Mouse (Mus musculus) stomach, embryonic 14.5 days (tissue): ENCODE data around the gene Asphd1. TPM values are rescaled to one million over a fixed set of nuclear protein-coding genes. Genes with fewer than 3 reads are reported as not detected.
A peak's percentile ranks its signal among the peaks of the same experiment; 100 is the strongest.

ENCODE experiments used
- ATAC-seq: fragments of 200-750 bp; cut with Nextera tagmentation; 2 replicates; pipeline ENCODE4 v1.8.0; 2017; ENCODE audit warnings: low read depth, moderate TSS enrichment; ENCODE audit not compliant: insufficient number of reproducible peaks, insufficient read depth, low FRiP score
- H3K27ac ChIP-seq: fragments of 300-500 bp; sonication (generic); 2 replicates; pipeline ENCODE4 v1.5.1; 2014; ENCODE audit warnings: mild to moderate bottlenecking, low read length, moderate library complexity, mixed read lengths
- H3K27me3 ChIP-seq: fragments of 300-500 bp; sonication (generic); 2 replicates; pipeline ENCODE4 v1.6.1; 2014; ENCODE audit warnings: low read length, control low read depth, mixed read lengths; ENCODE audit not compliant: control insufficient read depth, insufficient read depth
- H3K36me3 ChIP-seq: fragments of 300-500 bp; sonication (generic); 2 replicates; pipeline ENCODE4 v1.6.1; 2014; ENCODE audit warnings: mild to moderate bottlenecking, control low read depth, low read length, moderate library complexity, mixed read lengths; ENCODE audit not compliant: control insufficient read depth, insufficient read depth
- H3K4me1 ChIP-seq: fragments of 300-500 bp; sonication (generic); 2 replicates; pipeline ENCODE4 v1.6.1; 2014; ENCODE audit warnings: low read length, control low read depth, mixed read lengths; ENCODE audit not compliant: control insufficient read depth, insufficient read depth
- H3K4me2 ChIP-seq: fragments of 300-500 bp; sonication (generic); replicated peaks from 2 replicates; pipeline ENCODE4 v1.6.1; 2014; ENCODE audit warnings: low read depth, low read length, control low read depth
- H3K4me3 ChIP-seq: fragments of 300-500 bp; sonication (generic); 2 replicates; pipeline ENCODE4 v1.5.1; 2014; ENCODE audit warnings: low read depth, low read length, control low read depth
- H3K9ac ChIP-seq: fragments of 300-500 bp; sonication (generic); replicated peaks from 2 replicates; pipeline ENCODE4 v1.6.1; 2014; ENCODE audit warnings: low read depth, mild to moderate bottlenecking, control low read depth, low read length, moderate library complexity, mixed read lengths
- H3K9me3 ChIP-seq: fragments of 300-500 bp; sonication (generic); 2 replicates; pipeline ENCODE4 v1.6.1; 2016; ENCODE audit warnings: low read depth, low read length, control low read depth; ENCODE audit not compliant: control insufficient read depth
- WGBS: fragments of 180-500 bp; shearing (Covaris S2); extraction: QIAGEN DNeasy Blood & Tissue Kit; methylation state at CpG from one replicate; pipeline ENCODE4 v1.1.7; 2014; 5-methylcytosine and 5-hydroxymethylcytosine counted together
- polyA plus RNA-seq: library from polyadenylated mRNA; unstranded; fragments of >200 nt; fragmentation: Nextera tagmentation; extraction: Ambion mirVana; gene quantifications from 2 replicates; pipeline ENCODE4 v1.2.1, GENCODE M21; 2014

The Asphd1 gene
- 0.35 and 0.36 TPM in 2 replicates for polyA plus RNA-seq

DNA sequence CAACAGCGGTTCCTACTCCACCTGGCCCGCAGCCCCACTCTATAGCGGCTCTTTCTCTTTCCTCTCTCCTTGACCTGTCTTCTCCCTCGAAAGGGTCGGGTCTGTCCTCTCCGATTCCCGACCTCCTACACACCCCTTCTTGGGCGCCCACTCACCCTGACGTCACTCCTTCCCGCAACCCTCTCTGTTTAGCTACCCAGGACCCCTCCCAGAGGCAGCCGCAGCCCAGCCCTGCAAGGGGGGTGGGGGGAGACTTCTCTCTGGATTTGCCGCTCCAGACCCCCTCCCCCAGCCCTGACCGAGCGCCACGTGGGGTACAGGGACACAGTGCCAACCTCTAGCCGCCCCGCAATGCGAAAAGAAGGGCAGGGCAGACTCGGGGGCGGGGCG, at the start of gene Asphd1:
TSS of gene Asphd1 (minus strand) at position 180 of the 390 bp plus-strand sequence.
- ATAC-seq: peak; percentile 21; the same call in 1 of the 2 replicates
- no peak within 1 kb of the TSS; the same call in 1 of the 2 replicates for H3K9ac ChIP-seq

DNA sequence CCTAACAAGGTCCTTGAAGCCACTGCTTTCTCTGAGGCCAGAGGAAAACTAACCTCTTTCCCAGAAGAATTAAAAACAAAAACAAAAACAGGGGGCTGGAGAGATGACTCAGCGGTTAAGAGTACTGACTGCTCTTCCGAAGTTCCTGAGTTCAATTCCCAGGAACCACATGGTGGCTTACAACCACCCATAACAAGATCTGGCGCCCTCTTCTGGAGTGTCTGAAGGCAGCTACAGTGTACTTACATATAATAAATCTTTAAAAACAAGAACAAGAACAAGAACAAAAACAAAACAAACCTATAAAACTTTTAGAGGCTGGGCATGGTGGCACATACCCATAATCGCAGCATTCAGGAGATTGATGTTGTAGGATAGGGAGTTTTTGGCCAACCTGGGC, 47.1 kb upstream of the Asphd1 start:
- no peak overlapping the region for H3K4me3 ChIP-seq
- H3K4me1 ChIP-seq: no peaks in the 10 kb centered on the region
- no peak overlapping the region for H3K9ac ChIP-seq
- ATAC-seq: no peak
- no peaks in the 10 kb centered on the region for H3K27me3 ChIP-seq
- H3K4me2 ChIP-seq: no peak overlapping the region
- H3K9me3 ChIP-seq: no peaks in the 10 kb centered on the region
- no peak overlapping the region for H3K27ac ChIP-seq
- WGBS: 81% methylated on average over 4 of the region's 4 CpGs
- H3K36me3 ChIP-seq: no peaks in the 10 kb centered on the region

More for the DNA sequence above, at the start of gene Asphd1:
- Histone ChIP-seq H3K9me3 (no peaks in the 10 kb centered on the region), H3K4me1 (peaks cover 7% of the 10 kb centered on the region; the same call in 1 of the 2 replicates), H3K27me3 (peaks cover 16% of the 10 kb centered on the region), H3K27ac (no peak within 1 kb of the TSS), H3K36me3 (peaks cover 5% of the 10 kb centered on the region; the same call in 1 of the 2 replicates), H3K4me2 (peak within 1 kb of the TSS; percentile 99), H3K4me3 (peak within 1 kb of the TSS; percentile 43)
- 1% methylated on average over 21 of the region's 21 CpGs for WGBS

DNA sequence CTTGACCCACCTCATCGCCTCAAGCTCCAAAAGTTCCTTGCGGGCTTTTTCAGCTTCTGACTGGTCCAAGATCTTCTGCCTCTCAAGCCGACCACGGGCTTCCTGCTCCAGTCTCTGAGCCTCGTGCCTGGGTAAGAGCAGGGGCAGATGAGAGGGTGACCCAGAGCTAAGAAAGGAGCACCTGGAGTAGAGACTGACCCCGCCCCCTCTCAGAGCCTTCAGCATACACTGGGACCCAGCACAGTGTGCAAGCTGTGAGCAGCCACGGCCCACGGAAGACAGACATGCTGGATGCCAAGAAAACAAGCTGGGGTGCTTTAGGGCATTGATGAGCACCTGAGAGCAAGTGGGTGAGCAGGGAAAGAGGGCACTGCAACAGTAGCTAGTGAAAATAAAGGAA, 39.4 kb upstream of the Asphd1 start:
- Histone ChIP-seq H3K36me3 (no peaks in the 10 kb centered on the region), H3K27ac (no peak overlapping the region), H3K4me3 (no peak overlapping the region), H3K4me2 (no peak overlapping the region), H3K4me1 (no peaks in the 10 kb centered on the region), H3K27me3 (no peaks in the 10 kb centered on the region), H3K9ac (no peak overlapping the region), H3K9me3 (no peaks in the 10 kb centered on the region)
- no peak for ATAC-seq
- WGBS: 64% methylated on average over 8 of the region's 8 CpGs

DNA sequence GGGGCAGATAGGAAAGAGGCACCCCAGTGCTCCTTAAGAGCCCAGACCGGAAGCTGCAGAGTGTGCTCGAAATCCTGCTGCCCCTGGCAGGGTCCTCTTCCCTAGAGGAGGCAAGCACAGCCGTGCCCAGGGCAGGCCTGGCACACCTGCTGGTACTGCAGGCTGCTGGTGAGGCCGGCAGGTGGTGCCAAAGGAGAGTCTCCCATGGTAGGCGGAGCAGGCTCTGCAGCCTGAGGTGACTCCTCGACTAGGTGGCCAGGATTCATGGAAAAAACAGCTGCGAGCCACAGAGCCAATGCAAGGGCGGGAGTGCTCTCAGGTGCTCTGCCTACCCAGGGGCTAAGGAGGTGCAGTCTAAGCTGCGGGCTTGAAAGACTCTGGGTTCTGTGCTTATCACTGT, 36.9 kb upstream of the Asphd1 start:
- H3K4me1 ChIP-seq: no peaks in the 10 kb centered on the region
- 41% methylated on average over 9 of the region's 9 CpGs for WGBS
- no peaks in the 10 kb centered on the region for H3K27me3 ChIP-seq
- no peak overlapping the region for H3K27ac ChIP-seq
- no peak overlapping the region for H3K9ac ChIP-seq
- no peak overlapping the region for H3K4me2 ChIP-seq
- peak; percentile 66; the same call in 1 of the 2 replicates for ATAC-seq
- no peak overlapping the region for H3K4me3 ChIP-seq
- H3K36me3 ChIP-seq: no peaks in the 10 kb centered on the region
- no peaks in the 10 kb centered on the region for H3K9me3 ChIP-seq

DNA sequence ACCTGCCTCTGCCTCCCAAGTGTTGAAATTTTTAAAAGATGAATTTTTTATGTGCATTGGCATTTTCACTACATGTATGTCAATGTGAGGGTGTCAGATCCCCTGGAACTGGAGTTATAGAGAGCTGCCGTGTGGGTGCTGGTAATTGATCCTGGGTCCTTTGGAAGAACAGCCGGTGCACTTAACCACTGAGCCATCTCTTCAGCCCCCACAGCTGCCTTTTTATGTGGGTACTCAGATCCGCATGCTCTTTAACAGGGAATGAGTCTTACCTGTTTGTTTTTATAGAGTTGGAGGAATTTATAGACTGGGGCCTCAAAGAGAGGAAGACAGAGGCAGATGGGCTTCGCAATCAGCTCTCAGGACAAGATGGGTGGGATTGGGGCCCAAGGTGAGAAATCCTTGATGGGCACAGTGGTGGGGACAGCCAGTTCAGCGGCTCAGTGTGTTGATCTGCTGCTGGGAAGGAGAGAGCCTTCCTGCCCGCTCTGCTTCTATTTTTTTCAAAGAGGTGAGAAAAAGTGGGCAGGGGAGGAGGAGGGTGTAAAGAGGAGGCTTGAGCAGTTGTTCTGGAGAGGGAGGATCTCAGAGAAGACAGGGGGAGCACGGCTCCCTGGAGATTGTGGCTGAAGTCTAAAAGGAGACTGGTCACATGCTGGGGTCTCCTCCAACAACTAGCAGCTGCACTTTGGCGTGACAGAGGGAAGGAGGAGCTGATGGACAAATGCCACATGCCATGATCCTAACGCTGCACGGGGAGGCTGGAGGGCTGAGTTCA, 35.5 kb upstream of the Asphd1 start:
- Histone ChIP-seq H3K4me1 (no peaks in the 10 kb centered on the region), H3K36me3 (peaks cover 3% of the 10 kb centered on the region), H3K9me3 (no peaks in the 10 kb centered on the region), H3K4me2 (no peak overlapping the region), H3K9ac (no peak overlapping the region), H3K27me3 (no peaks in the 10 kb centered on the region), H3K27ac (no peak overlapping the region), H3K4me3 (no peak overlapping the region)
- ATAC-seq: no peak
- 39% methylated on average over 10 of the region's 10 CpGs for WGBS

DNA sequence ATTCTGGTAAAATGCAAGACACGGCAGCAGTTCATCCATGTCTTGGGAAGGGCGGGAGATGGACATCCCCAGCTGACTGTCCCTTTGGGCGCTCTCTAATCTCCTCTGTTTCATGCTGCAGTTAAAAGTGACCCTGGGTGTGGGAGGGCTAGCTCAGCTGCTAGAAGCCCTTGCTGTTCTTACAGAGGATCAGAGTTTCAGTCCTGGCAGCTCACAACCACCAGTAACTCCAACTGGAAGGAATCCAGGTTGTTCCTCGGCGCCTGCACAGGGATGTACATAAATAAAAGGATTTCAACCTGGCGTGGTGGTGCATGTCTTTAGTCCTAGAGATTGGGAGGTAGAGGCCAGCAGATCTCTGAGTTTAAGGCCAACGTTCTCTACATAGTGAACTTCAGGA, 33.7 kb upstream of the Asphd1 start:
- H3K4me1 ChIP-seq: no peaks in the 10 kb centered on the region
- no peaks in the 10 kb centered on the region for H3K27me3 ChIP-seq
- no peak overlapping the region for H3K4me3 ChIP-seq
- no peak overlapping the region for H3K27ac ChIP-seq
- peaks cover 21% of the 10 kb centered on the region for H3K36me3 ChIP-seq
- no peak overlapping the region for H3K4me2 ChIP-seq
- no peak overlapping the region for H3K9ac ChIP-seq
- 75% methylated on average over 7 of the region's 7 CpGs for WGBS
- no peaks in the 10 kb centered on the region for H3K9me3 ChIP-seq
- ATAC-seq: no peak

DNA sequence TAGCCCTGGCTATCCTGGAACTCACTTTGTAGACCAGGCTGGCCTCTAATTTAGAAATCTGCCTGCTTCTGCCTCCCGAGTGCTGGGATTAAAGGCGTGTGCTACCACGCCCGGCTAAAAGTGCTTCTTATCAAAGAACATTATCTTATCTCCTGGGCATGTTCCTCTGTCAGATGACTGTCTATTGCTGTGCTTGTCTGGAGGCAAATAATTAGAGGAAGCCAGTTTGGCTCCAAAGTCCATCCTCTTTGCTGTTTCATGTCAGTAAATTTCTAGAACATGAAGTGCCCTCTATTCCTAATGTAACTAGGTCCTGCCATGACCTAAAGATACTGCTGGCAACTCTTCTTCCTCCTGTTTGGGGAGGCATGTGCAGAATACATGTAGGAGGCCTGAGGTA, 32.7 kb upstream of the Asphd1 start:
- ATAC-seq: no peak
- H3K27me3 ChIP-seq: no peaks in the 10 kb centered on the region
- H3K36me3 ChIP-seq: peaks cover 25% of the 10 kb centered on the region
- no peaks in the 10 kb centered on the region for H3K4me1 ChIP-seq
- no peak overlapping the region for H3K9ac ChIP-seq
- no peak overlapping the region for H3K4me3 ChIP-seq
- H3K9me3 ChIP-seq: no peaks in the 10 kb centered on the region
- no peak overlapping the region for H3K4me2 ChIP-seq
- WGBS: 78% methylated on average over 4 of the region's 4 CpGs
- H3K27ac ChIP-seq: no peak overlapping the region

DNA sequence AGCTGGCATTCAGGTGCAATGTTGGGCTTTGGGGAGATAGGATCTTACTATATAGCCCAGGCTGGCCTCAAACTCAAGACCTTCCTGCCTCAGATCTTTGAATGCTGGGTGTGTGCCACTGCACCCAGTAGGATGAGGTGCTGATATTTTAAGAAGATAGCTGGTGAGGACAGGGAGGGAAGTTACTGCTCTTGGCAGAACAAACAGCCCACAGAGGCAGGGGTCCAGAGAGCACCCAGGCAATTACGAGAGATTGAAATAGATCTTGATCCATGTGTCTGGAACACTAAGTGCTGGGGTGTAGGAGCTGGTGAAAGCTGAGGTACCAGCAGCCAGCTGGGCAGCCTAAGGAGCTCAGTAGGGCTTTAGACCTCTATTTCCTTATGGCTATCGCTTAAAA, 32.2 kb upstream of the Asphd1 start:
- no peaks in the 10 kb centered on the region for H3K9me3 ChIP-seq
- no peaks in the 10 kb centered on the region for H3K27me3 ChIP-seq
- H3K9ac ChIP-seq: no peak overlapping the region
- ATAC-seq: no peak
- H3K27ac ChIP-seq: no peak overlapping the region
- H3K4me2 ChIP-seq: no peak overlapping the region
- no peaks in the 10 kb centered on the region for H3K4me1 ChIP-seq
- no peak overlapping the region for H3K4me3 ChIP-seq
- WGBS: 84% methylated on average over 2 of the region's 2 CpGs
- peaks cover 25% of the 10 kb centered on the region for H3K36me3 ChIP-seq
